Mouse (Mus musculus): ENCODE measurements at regions not wholly inside any gene's neighbourhood (a gene's known extent, or its start where the extent isn't known, plus 50 kb on each side); places are given as distances from the start of the nearest gene placed in this dataset. TPM values are rescaled to one million over a fixed set of nuclear protein-coding genes. Genes with fewer than 3 reads are reported as not detected.

Small RNA genes in the stretch of these regions (microRNA-seq; reads per million reads assigned to microRNA genes)
- not detected for gene Gm23881

Data from adrenal gland, postnatal 4 days (tissue).